Mouse (Mus musculus) c-Kit-positive CD71-negative TER-119-negative erythroid progenitor cells, embryonic 14.5 days (primary cell): ENCODE measurements around the gene Irf2bpl.

Source experiments
- DNase-seq: peaks from one replicate; pipeline ENCODE4 v3.0.0-alpha.2; 2013; ENCODE audit warnings: low read depth

Irf2bpl gene

GRCm38 (mm10) chr12:86885746-86886145 lies 1.1 kb upstream of the Irf2bpl start:
- no peak for DNase-seq

- no peak for DNase-seq
Measured at GRCm38 (mm10) chr12:86885336-86885735, 738 bp upstream of the Irf2bpl start.

- DNase-seq: no peak
Measured at GRCm38 (mm10) chr12:86883280-86884196, 1.1 kb downstream of the Irf2bpl start.

- no peak for DNase-seq
Measured at GRCm38 (mm10) chr12:86883019-86883279, 1.6 kb downstream of the Irf2bpl start.

GRCm38 (mm10) chr12:86882279-86883018 lies 2.1 kb downstream of the Irf2bpl start:
- no peak for DNase-seq

GRCm38 (mm10) chr12:86881809-86882278 lies 2.8 kb downstream of the Irf2bpl start:
- DNase-seq: no peak

- no peak for DNase-seq
Measured at GRCm38 (mm10) chr12:86880090-86880723, 4.4 kb downstream of the Irf2bpl start.

- DNase-seq: no peak
Measured at GRCm38 (mm10) chr12:86879446-86880085, 5.0 kb downstream of the Irf2bpl start.

- DNase-seq: no peak
Measured at GRCm38 (mm10) chr12:86878426-86879353, 5.9 kb downstream of the Irf2bpl start.

GRCm38 (mm10) chr12:86876981-86877380 lies 7.6 kb downstream of the Irf2bpl start:
- DNase-seq: no peak

- no peak for DNase-seq
Measured at GRCm38 (mm10) chr12:86876116-86876515, 8.5 kb downstream of the Irf2bpl start.

GRCm38 (mm10) chr12:86872335-86873040 lies 12.1 kb downstream of the Irf2bpl start:
- DNase-seq: no peak

GRCm38 (mm10) chr12:86871666-86872334 lies 12.8 kb downstream of the Irf2bpl start:
- no peak for DNase-seq

GRCm38 (mm10) chr12:86870996-86871395 lies 13.6 kb downstream of the Irf2bpl start:
- DNase-seq: no peak

GRCm38 (mm10) chr12:86869761-86870160 lies 14.8 kb downstream of the Irf2bpl start:
- no peak for DNase-seq

- DNase-seq: no peak
Measured at GRCm38 (mm10) chr12:86867271-86868223, 17.1 kb downstream of the Irf2bpl start.

GRCm38 (mm10) chr12:86864316-86865020 lies 20.1 kb downstream of the Irf2bpl start:
- DNase-seq: no peak
